Mouse (Mus musculus) kidney, adult 9 months (tissue): Measurements from ENCODE around the gene Rars.
"Not testable (repeated sequence)": the region's sequence is repeated elsewhere in the genome, so short reads cannot be mapped to it uniquely, and the experiment has no call there.

Experiments
- DNase-seq: peaks from one replicate; pipeline ENCODE4 v3.0.0; 2022

Rars gene

GRCm38 (mm10) chr11:35838345-35839338 lies 4.3 kb upstream of the Rars start:
- DNase-seq: peak; percentile 81

- DNase-seq: no peak
Measured at GRCm38 (mm10) chr11:35837156-35838126, 3.1 kb upstream of the Rars start.

GRCm38 (mm10) chr11:35833270-35833669 lies 1.0 kb downstream of the Rars start:
- no peak for DNase-seq

- DNase-seq: no peak
Measured at GRCm38 (mm10) chr11:35832139-35832538, 2.2 kb downstream of the Rars start.

- no peak for DNase-seq
Measured at GRCm38 (mm10) chr11:35827714-35828113, 6.6 kb downstream of the Rars start.

- DNase-seq: no peak
Measured at GRCm38 (mm10) chr11:35816316-35816715, 18.0 kb downstream of the Rars start.

GRCm38 (mm10) chr11:35811458-35811857 lies 22.8 kb downstream of the Rars start:
- DNase-seq: no peak

GRCm38 (mm10) chr11:35801332-35801731 lies 33.0 kb downstream of the Rars start:
- no peak for DNase-seq

GRCm38 (mm10) chr11:35798874-35799273 lies 35.4 kb downstream of the Rars start, which contains the start of gene Fbll1:
Fbll1 (minus strand) TSS chr11:35798884.
- peak; percentile 33 for DNase-seq

GRCm38 (mm10) chr11:35798495-35798820 lies 35.8 kb downstream of the Rars start:
- DNase-seq: no peak

GRCm38 (mm10) chr11:35797751-35798494 lies 36.4 kb downstream of the Rars start:
- no peak for DNase-seq

GRCm38 (mm10) chr11:35792800-35793199 lies 41.5 kb downstream of the Rars start:
- DNase-seq: not testable (repeated sequence)

- no peak for DNase-seq
Measured at GRCm38 (mm10) chr11:35788443-35788842, 45.9 kb downstream of the Rars start.

GRCm38 (mm10) chr11:35784537-35784936 lies 49.8 kb downstream of the Rars start:
- DNase-seq: no peak

GRCm38 (mm10) chr11:35784002-35784401 lies 50.3 kb downstream of the Rars start:
- DNase-seq: no peak

GRCm38 (mm10) chr11:35783038-35783437 lies 51.3 kb downstream of the Rars start:
- DNase-seq: peak; percentile 77

- DNase-seq: no peak
Measured at GRCm38 (mm10) chr11:35782444-35782843, 51.9 kb downstream of the Rars start.

- DNase-seq: no peak
Measured at GRCm38 (mm10) chr11:35780336-35780735, 54.0 kb downstream of the Rars start.

- DNase-seq: no peak
Measured at GRCm38 (mm10) chr11:35776452-35776851, 57.9 kb downstream of the Rars start.

GRCm38 (mm10) chr11:35775606-35776005 lies 58.7 kb downstream of the Rars start:
- DNase-seq: peak; percentile 53

- peak; percentile 58 for DNase-seq
Measured at GRCm38 (mm10) chr11:35770741-35771504, 63.4 kb downstream of the Rars start.
